Mouse (Mus musculus) granulocyte monocyte progenitor cell, adult 5-6 weeks (primary cell): ENCODE measurements around the gene Acot4. TPM values are rescaled to one million over a fixed set of nuclear protein-coding genes. Genes with fewer than 3 reads are reported as not detected.
"Not testable (repeated sequence)": the region's sequence is repeated elsewhere in the genome, so short reads cannot be mapped to it uniquely, and the experiment has no call there.

ENCODE experiments used
- ATAC-seq: replicated peaks from 2 replicates; pipeline ENCODE4 v1.8.0; 2016; ENCODE audit warnings: mild to moderate bottlenecking, moderate TSS enrichment, inconsistent platforms; ENCODE audit not compliant: poor library complexity, severe bottlenecking
- total RNA-seq, 2 experiments: library from RNA; stranded (forward) in 1 of 2; stranded (reverse) in 1 of 2; fragments of 200-712, 200-1000 nt in 1 of 2; fragments of >200 nt in 1 of 2; fragmentation: Nextera tagmentation in 1 of 2; gene quantifications; 2 replicates each; pipeline ENCODE4 v1.2.3; 2014 to 2017

Gene Acot4
- 0.13 TPM in 1 of 2 replicates, not detected in the other for total RNA-seq (2014; fragmentation: Nextera tagmentation)
- total RNA-seq (2017): not detected in 2 replicates

GRCm38 (mm10) chr12:84038241-84038640 is at the start of gene Acot4:
TSS of gene Acot4 (plus strand) at chr12:84038379.
- peak; percentile 48 for ATAC-seq

GRCm38 (mm10) chr12:83988483-83988882 is 49.7 kb upstream of the Acot4 start:
- no peak for ATAC-seq

DNA sequence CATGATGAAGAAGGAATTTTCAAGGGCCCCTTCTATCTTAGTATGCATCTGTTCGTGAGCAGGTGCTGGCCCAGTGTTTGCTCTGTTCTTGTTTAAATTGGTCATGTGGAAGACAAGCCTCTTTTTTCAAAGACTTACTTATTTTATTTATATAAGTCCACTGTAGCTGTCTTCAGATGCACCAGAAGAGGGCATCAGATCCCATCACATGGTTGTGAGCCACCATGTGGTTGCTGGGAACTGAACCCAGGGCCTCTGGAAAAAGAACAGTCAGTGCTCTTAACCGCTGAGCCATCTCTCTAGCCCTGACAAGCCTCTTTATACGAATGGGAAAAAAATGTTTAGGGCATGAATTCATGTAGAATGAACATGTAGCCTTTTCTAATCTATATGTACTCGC is 48.8 kb upstream of the Acot4 start:
- no peak for ATAC-seq

- peak; percentile 33; the same call in 1 of the 2 replicates for ATAC-seq
These were observed 41.0 kb upstream of the Acot4 start for GRCm38 (mm10) chr12:83997221-83997620.

DNA sequence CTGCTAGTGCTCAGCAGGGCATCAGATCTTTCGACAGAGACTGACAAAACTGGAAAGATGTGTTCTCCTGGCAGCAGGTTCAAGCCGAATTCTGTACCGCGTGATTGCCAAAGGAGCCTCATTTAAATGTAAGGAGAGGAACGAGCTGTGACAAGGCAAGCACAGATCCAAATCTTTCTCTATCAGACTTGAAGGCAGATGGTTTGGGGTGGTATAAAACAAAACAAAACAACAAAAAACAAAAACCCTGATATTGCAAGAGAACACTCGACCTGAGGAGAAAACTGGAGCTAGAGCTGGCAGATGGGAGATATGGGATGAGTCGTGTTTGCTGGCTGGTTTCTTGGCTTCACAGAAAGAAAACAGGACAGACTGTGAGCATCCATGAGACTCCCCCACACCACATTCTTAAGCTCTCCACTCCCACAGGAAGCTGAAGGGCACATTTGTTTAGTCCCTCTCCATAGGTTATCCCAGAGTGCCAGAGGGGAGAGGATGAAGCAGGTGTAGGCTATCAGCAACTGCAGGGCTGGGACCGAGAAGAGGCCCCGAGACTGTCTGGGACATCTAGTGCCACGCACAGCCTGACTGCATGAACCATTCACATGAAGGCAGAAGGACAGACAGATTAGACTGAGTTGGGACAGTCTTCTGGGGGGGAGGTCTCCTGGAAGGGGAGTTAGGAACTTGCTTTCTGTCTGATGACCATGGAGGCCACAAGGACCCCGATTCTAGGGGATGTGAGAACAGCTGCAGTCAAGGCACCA is 39.7 kb upstream of the Acot4 start:
- no peak for ATAC-seq

GRCm38 (mm10) chr12:83999237-83999636 is 38.9 kb upstream of the Acot4 start:
- peak; percentile 30; the same call in 1 of the 2 replicates for ATAC-seq

DNA sequence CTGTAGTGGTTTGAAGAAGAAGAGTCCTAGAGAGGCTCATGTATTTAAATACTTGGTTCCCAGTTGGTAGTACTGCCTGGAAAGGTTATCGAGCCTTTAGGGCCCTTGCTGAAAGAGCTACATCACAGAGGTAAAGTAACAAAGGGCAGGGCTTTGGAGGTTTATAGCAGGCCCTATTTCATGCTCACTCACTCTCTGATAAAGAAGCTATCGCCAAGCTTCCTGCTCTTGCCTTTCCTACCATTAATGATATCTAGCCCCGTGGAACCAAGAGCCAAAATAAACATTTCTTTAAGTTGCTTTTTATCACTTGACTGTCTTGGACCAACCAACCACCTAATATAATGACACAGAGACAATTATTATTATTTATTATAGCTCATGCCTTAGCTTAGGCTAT is 37.8 kb upstream of the Acot4 start:
- ATAC-seq: no peak

GRCm38 (mm10) chr12:84003866-84004265 is 34.3 kb upstream of the Acot4 start:
- ATAC-seq: peak; percentile 37

DNA sequence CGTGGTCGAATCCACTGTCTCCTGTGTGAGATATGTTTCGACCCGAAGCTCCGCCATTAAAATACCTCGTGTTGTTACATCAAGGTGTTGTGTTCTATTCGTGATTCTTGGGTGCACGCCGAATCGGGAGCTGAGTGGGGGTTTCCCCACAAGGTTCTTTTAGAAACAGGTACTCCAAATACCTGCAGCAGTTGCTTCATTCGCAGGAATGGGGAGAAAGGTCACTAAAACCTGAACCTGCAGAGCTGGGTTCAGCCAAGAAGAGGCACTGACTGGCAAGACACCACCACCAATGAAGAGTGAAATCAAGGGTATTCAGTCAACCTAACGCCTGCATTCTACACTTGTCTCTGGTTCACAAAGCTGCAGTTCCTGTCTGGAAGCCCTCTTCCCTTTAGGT is 29.9 kb upstream of the Acot4 start:
- ATAC-seq: no peak

- no peak for ATAC-seq
These were observed 29.4 kb upstream of the Acot4 start for GRCm38 (mm10) chr12:84008729-84009128.

DNA sequence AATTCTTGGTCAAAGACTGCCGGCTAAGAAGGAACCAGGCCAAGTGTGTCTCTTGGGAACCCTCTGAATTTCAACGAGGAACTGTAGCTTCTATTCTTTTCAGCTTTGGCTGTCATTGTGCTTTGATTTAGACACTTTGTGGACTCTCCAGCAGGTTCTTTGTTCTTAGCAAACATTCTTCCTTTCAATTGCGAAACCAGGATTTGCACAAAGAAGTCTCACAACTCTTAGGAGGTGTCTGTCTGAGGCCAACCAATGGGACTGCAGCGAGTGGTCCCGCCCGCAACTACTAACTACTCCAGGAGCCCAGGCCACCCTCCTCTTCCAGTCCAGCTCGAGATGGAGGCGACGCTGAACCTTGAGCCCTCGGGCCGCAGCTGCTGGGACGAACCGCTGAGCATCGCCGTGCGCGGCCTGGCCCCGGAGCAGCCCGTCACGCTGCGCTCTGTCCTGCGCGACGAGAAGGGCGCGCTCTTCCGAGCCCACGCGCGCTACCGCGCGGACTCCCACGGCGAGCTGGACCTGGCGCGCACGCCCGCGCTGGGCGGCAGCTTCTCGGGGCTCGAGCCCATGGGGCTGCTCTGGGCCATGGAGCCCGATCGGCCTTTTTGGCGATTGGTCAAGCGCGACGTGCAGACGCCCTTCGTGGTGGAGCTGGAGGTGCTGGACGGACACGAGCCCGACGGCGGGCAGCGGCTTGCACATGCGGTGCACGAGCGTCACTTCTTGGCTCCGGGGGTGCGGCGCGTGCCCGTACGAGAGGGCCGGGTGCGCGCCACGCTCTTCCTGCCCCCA is 28.8 kb upstream of the Acot4 start, which contains the start of gene Acot1:
Gene Acot1, plus strand, starts transcription at position 320 of the 795 bp plus-strand sequence.
- peak; percentile 98 for ATAC-seq

- no peak for ATAC-seq
These were observed 28.0 kb upstream of the Acot4 start for GRCm38 (mm10) chr12:84010201-84010600.

DNA sequence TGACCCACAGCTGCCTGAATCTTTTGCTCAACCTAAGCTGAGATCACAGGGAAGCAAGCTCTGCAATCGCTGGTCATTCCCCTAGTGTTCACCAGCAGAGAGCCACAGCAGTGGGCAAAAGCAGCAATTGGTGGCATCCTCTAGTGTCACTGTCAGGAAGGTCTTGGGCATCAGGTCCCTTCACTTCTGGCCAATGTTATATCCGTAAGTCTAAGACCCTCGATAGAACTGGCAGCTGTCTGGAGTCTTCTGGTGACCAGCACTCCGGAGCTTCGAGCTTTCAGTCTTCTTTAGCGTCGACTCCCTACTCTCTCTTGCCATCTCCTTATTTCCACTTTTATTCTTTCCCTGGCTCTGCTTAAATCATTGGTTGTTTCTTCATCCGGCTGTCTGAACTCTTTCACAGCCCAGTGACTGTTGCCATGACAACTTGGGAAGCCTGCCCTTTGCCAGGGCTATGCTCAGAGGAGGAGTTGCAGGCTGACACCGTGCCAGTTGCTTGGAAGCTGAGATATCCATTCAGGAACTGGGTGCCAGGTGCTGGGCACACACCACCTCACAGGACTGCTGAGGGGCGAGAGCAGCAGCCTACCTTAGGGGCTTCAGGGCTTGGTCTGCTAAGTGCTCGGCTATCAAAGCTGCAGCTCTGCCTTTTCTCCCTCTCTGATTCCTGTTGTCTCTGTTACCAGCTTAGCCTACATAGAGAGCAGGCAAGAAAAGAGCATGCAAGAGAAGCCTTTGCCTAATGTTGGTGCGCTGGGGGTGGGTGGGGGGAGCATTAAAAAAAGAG is 26.7 kb upstream of the Acot4 start:
- no peak for ATAC-seq

DNA sequence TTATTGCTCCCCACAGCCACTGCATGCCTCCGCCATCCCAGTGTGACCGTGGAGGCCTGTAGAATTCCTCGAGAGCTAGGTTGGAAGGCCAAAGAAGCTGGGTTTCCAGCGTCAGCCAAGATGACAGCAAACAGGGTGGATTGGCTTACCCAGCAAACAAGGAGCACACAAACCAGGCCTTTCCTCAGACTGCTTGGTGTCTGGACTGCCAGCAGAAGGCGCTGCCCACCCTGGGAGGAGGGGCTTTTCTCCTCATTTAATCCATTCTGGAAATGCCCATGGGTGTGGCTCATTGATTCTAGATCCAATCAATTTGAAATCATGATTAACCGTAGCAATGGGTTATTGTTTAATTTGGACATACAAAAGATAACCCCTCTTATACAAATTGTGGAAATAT is 25.0 kb upstream of the Acot4 start:
- no peak for ATAC-seq

DNA sequence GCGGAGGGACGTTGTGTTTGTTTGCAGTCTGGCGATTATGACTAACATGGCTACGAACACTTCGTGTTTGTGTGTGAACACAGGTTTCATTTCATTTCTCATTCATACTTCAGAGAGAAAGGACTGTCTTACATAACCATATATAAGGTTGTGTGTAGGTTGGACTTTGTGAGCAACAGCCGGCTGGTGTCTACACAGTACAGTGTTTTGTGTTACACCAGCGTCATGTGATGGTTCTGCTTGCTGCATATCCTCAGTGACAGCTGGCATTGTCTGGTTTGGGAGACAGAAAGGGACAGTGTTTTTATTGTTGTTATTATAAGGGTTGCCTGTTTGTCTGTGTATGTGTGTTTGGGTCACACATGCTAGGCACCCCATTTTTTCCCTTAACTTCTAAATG is 24.5 kb upstream of the Acot4 start:
- ATAC-seq: no peak

DNA sequence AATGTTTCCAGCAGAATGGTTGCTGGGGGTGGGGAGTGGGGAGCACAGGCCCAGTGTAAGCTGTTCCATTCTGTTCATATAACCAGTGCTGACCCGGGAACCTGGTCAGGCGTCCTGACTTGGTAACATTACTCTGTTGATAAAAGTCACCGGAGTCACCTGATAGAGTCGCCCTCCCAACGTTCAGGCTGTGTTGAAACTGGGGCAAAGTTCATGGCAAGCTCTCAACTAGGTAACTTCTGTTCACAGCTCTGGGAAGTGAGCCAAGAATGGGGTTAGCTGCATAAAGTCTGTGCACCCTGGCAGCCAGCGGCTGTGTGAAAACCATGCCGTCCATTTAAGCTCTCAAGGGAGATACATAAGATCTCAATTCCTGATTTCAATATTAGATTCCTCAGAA is 17.7 kb upstream of the Acot4 start:
- ATAC-seq: peak; percentile 74

DNA sequence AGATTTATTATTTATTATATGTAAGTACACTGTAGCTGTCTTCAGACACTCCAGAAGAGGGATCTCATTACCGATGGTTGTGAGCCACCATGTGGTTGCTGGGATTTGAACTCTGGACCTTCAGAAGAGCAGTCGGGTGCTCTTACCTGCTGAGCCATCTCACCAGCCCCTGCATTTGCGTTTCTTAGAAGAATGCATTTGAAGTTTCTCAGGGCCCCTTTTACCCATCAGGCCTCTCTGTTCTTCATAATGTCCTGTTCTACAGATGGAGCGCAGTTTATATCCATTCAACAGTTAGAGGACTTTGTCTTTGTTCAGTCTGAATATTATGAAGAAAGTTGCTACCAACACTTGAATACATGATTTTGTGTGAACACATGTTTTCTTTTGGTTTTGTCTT is 15.9 kb upstream of the Acot4 start:
- ATAC-seq: not testable (repeated sequence)

DNA sequence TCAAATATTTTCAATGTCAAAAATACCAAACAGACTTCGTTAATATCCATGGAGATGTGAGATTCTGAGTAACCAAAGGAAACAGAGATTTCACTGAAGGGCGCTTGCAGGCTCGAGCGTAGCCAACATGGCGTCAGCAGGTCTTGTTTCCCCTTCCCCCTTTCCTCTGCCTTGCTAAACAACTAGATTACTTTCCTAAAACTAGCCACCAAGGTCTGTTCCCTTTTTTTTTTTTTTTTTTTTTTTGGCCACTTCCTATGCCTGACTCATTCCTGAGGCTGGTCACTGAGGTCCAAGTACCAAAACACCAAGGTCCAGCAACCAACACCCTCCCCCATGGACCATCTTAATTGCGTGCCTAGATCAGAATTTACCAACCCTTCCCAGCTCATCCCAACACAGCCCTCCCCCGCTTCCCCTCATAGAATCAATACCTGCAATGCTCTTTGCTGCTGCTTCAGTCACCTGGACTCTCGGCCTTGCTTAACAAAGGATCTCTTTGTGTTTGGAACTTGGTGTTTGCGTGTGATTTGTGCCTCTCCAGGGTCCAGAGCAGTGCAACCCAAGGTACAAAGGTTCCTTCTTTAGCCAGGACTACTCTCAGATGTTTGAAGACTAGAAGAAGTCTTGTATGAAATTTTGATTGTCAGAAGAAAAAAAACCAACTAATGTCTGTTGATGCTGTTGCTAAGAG is 15.0 kb upstream of the Acot4 start:
- peak; percentile 65 for ATAC-seq

DNA sequence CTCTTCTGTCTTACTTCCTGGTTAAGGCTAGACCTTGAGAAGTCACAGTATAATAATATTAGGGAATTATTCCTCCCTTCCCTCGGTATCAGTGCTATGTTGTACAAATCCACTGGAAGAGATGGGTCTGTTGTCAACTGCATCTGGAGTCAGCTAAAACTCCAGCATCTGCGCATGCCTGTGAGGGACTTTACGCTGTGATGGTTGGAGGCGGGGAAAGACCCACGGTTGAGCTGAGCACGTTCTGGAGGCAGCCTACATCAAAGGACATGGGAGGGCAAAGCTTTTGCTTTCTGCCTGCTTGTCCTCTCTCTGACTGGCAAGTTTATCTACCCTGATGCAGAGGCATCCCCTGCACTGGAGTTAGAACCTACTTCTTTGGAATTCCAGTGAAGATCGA is 12.3 kb upstream of the Acot4 start:
- no peak for ATAC-seq

DNA sequence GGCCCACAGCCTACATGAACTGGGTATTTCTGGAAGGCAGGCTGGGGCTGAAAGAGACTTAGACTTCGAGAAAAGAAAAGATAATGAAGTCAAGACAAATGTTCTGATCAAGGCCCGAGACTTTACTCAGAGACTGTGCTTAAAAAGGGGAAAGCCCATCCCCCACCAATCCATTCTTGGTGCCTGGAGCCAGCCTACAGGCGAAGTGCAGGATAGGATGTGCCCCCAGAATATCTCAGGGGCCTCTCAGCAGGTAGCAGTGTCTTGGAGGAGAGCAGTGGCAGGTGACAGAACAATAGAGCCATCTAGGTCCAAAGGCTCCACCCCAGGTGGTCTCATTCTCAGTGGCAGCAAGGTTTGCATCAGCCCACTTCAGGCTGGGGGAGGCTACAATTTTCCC is 9.9 kb upstream of the Acot4 start:
- not testable (repeated sequence) for ATAC-seq
